Mouse (Mus musculus): ENCODE measurements around the gene Cpox.

GRCm38 (mm10) chr16:58661826-58662225 lies 8.3 kb upstream of the Cpox start:
- no peak for TF ChIP-seq PAX5 (IDR thresholded peaks at IDR 0.05; ENCODE audit: low read length)
- no peak for TF ChIP-seq CTCF (conservative IDR thresholded peaks at IDR 0.05 in 1 of 2, IDR thresholded peaks at IDR 0.05 in 1 of 2; ENCODE audit: low read depth in 2 of 2, low read length in 2 of 2)
- no peak for TF ChIP-seq MXI1 (IDR thresholded peaks at IDR 0.05; ENCODE audit: low read depth, low read length)
- TF ChIP-seq POLR2A (IDR thresholded peaks at IDR 0.05; ENCODE audit: low read depth, low read length): no peak
- TF ChIP-seq MAFK (IDR thresholded peaks at IDR 0.05; ENCODE audit: insufficient replicate concordance, low read length): no peak
- TF ChIP-seq CHD2 (IDR thresholded peaks at IDR 0.05; ENCODE audit: low read length): no peak; the same call in 1 of the 2 replicates
- no peak for TF ChIP-seq ZKSCAN1 (IDR thresholded peaks at IDR 0.05; ENCODE audit: borderline replicate concordance, low read depth, low read length)
- TF ChIP-seq USF1 (IDR thresholded peaks at IDR 0.05; ENCODE audit: low read depth, low read length): no peak
- no peak; the same call in 1 of the 2 replicates for TF ChIP-seq SMC3 (IDR thresholded peaks at IDR 0.05; ENCODE audit: low read depth, low read length)
- no peak for TF ChIP-seq EP300 (IDR thresholded peaks at IDR 0.05; ENCODE audit: low read length)

Measured in CH12.LX (cell line).